Mouse (Mus musculus): ENCODE measurements around the gene Aldh1l1.
A peak's percentile ranks its signal among the peaks of the same experiment; 100 is the strongest.

Gene Aldh1l1

DNA sequence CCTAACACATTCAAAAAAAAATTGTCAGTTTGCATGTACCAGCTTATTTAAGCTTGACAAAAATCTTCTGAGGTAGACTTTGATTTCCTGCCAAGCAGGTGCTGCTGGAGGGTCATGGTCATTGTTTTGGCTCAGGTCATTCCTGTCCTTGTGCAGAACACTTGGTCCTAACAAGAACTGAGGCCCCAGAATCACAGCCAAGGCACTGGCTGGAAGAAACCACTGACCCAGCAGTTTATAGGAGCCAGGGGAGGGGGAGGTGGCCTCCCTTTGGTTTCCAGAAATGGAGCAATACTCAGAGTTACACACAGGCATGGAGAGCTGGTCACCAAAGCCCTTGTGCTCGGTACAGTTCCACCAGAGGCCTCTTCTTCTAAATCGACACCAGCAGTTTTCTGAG is 96.1 kb downstream of the Aldh1l1 start:
- DNase-seq (ENCODE audit: low read depth, low spot score) = no peak

DNA sequence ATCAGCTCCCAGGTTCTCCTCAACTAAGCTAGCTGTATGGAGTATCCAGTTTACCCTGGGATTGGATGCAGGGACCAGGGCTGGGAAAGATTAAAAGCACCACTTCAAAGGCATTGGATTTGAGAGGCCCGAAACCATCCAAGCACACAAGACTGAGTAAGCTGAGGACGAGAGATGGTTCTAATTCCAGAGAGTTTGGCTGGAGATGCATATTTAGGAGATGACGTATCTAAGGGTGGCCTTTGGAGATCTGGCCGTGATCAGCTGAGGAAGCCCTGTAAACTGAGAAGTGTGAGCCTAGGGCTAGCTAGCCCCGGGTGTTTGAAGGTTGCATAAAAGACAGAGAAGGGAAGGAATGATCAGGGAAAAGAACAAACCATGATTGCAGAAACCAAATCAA is 101.9 kb downstream of the Aldh1l1 start:
- no peak for DNase-seq (ENCODE audit: low read depth, low spot score)

DNA sequence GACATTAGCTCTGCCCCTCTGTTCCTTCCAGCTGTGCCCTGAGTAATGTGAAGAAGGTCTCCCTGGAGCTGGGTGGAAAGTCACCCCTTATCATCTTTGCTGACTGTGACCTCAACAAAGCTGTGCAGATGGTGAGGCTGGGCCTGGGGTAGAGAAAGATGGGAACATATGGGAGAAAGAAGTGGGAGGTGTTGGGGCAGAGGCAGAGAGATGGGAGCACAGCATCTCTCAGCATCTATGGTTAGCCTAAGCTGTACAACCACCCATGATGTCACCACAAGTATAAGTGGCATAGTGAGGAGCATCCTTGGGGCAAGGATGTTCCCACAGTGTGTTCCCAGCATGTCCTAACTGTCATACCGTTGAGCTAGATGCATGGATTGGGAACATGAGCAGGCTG is 104.5 kb downstream of the Aldh1l1 start:
- DNase-seq (ENCODE audit: low read depth, low spot score) = no peak

DNA sequence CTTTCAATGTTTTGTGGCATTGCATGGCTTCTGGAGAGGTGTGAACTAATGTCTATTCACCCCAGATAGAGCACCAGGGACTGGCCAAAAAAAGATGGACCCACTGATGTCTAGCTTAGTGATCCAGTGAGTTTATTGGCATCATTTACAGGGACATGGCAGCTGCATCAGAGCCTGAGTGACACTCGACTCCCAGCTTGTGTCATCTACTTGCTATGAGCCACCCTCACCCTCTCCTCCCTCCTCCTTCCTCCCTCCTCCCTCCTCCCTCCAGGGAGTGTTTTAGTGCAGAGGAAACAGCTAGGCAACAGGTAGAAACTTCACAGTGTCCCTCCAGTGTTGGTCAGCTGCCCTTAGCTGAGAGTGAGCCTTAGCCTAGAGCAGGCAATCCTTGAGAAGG is 108.7 kb downstream of the Aldh1l1 start:
- no peak for DNase-seq (ENCODE audit: low read depth, low spot score)

DNA sequence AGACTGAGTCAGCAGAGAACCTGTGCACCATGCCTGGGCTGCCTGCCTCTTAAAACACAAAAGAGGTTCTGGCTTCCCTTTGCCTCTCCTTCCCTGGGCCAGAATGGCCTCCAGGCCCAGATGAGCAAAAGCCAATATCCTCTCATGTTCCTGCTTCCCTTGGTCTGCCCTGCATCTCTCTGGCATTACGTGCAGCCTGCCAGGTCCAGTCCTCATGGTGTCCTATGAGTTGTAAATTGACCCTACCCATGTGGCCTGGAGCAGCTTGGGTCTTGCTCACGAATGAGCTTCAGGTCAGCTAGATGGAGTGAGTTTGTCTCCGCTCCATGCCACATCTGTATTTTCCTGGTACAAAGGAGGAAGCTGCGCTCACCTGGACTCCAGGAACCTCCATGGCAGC is 110.8 kb downstream of the Aldh1l1 start:
- no peak for DNase-seq (ENCODE audit: low read depth, low spot score)

DNA sequence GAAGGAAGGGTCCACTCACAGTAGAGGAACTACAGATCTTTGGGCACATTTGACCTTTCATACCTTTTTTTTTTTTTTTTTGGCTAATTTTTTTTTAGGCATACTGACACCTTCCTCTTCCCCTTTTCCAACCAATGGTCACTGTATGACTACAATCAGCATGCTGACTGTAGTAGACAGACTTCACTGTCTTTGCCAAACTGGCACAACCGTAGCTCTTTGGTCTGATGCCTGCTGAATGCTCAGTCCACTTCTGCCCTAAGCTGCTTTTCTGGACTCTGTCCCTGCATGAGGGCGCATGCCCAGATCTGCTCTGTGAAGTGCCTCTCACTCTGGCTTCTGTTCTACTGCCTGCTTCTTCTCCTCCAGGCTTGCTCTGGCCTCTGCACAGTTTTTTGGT is 111.4 kb downstream of the Aldh1l1 start:
- DNase-seq (ENCODE audit: low read depth, low spot score) = no peak

DNA sequence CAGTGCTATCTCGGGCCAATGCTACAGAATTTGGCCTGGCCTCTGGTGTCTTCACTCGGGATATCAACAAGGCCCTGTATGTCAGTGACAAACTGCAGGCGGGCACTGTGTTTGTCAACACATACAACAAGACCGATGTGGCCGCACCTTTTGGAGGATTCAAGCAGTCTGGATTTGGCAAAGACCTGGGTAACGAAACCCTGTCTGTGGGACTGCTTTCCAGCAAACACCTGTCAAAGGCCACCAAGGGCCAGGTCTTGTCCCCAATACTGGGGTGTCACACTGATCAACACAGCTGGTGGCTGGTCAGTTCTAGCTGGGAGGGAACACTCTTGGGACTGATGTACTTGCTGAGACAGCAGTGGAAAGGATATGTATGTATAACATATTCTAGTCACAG is 112.0 kb downstream of the Aldh1l1 start:
- no peak for DNase-seq (ENCODE audit: low read depth, low spot score)

DNA sequence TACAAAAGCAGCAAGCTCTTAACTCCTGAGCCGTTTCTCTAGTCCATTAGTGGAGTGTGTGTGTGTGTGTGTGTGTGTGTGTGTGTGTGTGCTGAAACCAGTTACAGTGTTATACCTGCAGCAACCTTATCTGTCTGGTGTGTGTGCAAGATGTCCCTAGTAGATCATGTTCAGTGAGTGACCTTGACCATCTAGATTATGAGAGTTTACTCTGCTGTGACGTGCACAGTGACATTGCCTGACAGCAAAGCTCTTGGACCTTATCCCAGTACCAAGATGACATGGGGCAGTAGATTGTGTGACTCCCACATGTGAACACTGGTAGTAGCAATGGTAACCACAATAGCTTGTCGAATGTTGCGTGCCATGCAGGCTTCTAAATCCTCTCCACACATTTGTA is 114.1 kb downstream of the Aldh1l1 start:
- DNase-seq (ENCODE audit: low read depth, low spot score) = no peak

DNA sequence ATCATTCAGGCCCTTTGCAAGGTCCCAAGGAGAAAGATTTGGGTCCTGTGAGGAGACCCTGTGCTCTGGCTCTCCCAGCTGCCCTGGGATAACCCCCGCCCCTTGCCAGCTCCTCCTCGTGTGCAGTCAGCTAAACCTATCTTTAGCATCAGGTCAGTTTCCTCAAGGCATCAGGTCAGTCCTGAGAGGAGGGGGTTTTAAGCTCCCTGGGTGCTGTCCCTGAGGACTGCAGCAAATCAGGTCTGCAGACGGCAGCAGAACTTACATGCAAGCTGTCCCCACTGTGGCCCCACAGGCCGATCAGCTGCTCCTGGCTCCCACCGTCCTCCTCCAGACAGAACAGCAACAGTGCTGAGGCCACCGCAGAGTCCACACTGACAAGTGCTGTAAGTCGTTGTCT is 115.5 kb downstream of the Aldh1l1 start:
- no peak for DNase-seq (ENCODE audit: low read depth, low spot score)

DNA sequence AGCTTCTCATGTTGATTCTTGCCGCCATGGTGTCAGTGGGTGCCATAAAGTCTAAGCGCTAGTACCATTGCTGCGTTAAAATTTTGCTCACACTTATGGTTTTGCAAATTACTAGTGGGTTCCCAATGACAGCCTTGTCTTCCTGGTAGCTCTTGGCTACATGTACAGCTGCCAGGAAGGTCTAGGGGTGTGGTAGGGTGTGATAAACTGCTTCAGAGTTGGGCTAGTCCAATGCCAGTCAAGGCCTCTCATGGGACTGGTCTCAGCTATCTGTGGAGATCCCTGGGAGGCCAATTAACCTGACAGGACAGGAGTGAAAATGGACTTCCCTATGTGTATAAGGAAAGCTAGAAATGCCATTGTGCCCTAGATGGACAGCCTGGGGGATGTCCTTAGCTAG is 116.1 kb downstream of the Aldh1l1 start:
- DNase-seq (ENCODE audit: low read depth, low spot score) = no peak

DNA sequence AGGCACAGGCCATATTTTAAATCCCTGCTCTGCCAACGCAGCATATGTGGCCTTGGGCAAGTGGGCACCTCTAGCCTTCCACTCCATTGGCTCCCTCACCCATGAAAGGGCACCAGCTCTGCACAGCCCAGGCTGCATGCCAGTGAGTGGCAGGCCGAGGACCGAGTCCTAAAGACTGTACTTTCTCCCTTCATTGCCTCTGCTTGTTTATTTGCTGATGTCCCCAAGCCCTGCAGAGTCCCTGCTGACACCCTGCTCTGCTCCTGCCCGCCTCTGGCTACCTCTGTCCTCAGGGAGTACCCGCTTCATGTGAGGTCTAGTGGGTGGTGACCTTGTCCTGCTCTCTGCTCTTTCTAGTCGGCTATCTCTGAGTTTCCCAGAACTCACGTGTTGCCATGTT is 116.9 kb downstream of the Aldh1l1 start:
- no peak for DNase-seq (ENCODE audit: low read depth, low spot score)

DNA sequence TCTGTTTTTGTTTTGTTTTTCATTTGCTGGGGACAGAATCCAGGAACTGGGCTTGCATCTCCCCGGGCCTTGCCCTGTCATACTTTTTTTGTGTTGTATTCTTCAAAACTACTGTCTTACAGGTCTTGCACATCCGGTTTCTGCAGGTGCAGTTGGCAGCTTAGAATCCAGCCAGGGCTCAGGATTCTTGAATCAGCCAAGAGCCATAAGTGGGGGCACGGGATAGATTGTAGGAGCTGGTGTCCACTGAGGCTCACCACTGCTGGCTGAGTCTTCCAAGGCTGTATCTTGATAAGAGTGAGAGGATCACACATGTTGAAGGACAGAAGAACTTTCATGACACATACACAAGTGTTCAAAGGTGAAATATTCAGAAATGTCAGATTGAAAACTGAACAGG is 117.9 kb downstream of the Aldh1l1 start:
- no peak for DNase-seq (ENCODE audit: low read depth, low spot score)

DNA sequence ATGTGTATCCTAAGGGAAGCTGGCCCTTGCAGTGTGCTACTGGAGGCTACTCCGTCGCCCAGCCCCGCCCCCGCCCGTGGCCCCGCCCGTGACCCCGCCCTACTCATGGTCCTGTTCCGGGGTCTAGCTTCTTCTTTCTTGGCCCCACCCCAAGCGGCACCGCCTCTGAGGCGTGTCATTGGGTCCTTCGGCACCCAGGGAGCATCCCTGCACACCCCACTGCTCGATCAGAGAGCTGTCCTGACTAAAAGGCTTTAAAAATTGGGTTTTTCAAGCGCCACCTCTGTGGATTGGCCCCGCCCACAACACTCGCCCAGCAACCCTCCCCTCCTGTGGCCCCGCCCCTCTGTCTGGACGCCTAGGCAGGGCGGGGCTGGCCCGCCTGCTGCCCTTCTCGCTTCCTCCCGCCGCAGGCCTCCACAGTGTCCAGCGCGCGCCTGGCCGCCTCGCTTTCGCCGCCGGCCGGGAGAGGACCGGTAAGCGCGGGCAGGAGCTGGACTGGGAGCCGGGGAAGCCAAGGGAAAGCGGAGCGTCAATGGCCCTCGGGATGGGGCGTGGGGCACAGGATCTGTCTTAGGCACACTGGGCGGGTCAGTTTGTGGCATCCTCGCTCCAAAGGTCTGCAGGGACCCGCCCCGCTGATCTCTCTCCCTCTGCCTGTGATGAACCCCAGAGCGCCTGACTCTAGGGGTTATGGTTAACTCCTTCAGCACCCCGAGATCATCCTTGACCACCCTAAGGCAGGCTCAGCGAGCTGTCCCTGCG is 118.5 kb downstream of the Aldh1l1 start, which contains the start of gene Slc41a3:
Slc41a3 (plus strand) TSS at position 193 of the 765 bp plus-strand sequence.
- peak; percentile 87 for DNase-seq (ENCODE audit: low read depth, low spot score)

DNA sequence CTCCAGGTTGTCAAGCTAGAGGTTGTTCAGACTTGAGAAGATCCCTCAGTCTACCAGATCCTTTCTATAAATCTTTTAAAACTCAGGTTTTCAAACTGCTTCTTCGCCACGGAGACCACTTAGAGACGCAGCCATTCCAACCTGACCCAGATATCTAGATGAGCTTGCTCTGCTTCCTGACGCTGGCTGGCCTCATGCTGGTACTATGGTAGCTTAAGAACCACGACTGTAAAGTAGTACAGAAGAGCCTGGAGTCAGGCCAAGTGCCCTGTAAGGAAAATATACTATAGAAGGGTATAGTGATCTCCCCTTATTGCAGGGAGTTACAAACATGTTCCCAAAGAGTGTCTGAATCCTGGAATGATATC is 119.1 kb downstream of the Aldh1l1 start:
- DNase-seq (ENCODE audit: low read depth, low spot score) = no peak

DNA sequence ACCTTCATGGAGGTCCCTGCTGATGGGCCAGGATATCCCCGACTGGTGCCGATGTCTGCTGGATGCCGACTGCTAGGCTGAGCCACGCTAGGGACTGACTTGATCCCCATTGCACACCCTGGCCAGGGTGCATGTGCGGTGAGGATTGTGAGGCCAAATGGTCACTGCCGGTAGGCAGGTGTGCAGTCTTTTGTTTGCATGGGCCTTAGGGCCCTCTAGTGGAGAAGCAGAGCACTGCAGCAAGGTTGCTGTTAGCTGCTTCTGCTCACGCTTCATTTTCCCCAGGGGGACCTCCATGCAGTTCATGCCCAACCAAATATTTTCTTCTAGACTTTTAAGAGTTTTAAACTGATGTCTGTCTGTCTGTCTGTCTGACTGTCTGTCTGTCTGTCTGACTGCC is 120.3 kb downstream of the Aldh1l1 start:
- DNase-seq (ENCODE audit: low read depth, low spot score) = peak; percentile 88

DNA sequence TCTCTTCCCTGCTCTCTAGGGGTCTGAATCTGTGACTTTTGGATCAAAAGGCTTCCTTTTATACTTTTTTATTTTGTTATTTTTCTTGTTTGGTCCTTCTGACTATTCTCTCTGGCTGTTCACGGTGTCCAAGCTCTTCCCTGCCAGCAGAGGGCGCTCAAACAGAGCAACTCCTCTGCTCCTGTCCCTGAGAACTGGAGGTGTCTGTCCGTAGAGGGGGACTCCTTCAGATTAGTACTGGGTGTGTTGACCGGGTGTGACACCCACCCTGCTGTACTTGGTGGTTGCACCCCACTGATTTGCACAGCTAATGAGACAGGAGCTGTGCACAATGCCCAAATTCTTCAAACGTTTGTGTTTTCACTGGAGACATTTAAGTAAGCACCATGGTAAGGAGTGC is 121.0 kb downstream of the Aldh1l1 start:
- DNase-seq (ENCODE audit: low read depth, low spot score) = peak; percentile 87

DNA sequence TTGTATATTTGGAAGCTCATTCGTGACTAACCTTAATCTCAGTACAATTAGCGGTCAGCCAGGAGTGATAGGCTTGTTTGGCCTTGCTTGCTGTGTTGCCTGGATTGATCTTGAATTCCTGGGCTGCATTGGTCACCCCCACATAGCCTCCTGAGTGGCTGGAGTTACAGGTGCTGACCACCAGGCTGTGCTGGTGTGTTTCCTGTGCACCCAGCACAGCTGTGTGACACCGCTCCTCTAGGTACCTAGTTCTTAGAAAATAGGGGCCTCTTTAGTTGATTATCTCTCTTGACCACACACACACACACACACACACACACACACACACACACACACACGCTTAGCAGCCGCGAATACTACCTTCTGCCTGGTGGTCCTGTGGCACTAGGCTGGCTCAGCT is 122.0 kb downstream of the Aldh1l1 start:
- peak; percentile 55 for DNase-seq (ENCODE audit: low read depth, low spot score)

DNA sequence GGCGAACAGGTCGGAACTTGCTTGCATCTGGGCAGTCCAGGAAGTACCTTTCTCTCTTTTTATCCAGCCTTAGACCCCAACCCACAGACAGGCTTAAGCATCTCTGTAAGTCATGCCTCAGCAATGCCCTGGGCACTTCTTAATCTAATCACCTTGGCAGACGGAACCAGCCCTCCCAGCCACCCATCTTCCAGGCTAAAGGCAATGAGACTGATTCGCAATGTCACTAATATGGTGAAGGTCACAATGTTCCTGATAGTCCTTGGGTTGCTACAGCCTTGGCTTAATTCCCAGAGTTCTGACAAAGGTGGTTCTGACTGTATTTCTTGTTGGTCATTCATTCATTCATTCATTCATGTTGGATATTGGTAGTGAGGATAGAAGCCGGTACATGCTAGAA is 124.0 kb downstream of the Aldh1l1 start:
- DNase-seq (ENCODE audit: low read depth, low spot score) = no peak

DNA sequence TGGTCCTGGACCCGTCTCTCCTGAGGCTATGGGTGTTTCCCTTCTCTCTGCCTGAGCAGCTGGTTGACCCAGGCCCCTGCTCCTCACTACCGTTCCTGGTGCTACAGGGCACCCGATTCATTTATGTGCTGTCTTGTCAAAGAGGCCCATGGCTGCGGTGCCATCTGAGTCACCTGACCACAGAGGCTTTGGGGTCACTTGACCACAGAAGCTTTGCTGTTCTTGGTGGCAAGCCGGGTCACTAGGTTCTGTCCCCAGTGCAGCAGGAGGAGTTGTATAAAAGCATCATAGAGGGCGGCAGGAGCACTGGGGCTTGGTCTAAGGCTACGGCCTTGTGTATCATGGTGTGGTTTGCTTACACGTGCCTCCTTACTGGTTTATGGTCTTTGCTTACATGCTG is 127.0 kb downstream of the Aldh1l1 start:
- no peak for DNase-seq (ENCODE audit: low read depth, low spot score)

DNA sequence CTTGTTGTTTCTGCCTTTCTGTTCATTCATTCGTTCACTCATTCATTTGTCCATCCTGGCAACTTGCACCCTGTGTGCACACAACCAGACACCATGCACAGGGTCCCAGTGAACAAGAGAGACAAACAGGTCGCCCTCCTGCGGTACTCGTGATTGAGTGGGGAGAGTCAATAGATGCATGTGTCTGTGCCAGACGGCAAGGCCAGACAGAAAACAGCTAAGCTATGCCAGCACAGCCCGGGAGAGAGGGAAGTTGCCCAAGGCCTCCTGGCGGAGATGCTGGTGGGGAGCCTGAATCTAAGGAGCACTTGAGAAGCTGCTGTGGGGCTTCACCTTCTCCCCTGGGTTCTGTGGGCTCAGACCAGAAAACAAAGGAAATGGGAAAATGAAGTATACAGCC is 129.1 kb downstream of the Aldh1l1 start:
- no peak for DNase-seq (ENCODE audit: low read depth, low spot score)

DNA sequence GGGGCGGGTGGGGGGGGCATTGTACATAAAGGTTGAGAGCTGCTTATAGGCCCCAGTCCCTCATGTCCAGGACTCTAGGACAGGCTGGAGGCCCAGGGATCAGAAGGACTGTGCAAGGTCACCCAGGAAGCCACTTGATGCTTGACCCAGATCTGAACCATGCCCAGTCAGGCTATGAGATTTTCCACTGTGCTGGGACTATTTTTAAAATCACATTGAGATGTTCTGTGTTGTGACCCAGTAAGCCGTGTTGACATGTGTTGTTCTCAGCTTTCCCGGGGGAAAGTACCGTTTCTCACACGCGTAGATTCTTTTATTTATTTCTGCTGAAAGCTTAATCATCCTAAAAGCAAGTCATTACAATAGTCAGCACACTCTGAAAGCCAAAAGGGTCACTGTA is 129.8 kb downstream of the Aldh1l1 start:
- no peak for DNase-seq (ENCODE audit: low read depth, low spot score)

DNA sequence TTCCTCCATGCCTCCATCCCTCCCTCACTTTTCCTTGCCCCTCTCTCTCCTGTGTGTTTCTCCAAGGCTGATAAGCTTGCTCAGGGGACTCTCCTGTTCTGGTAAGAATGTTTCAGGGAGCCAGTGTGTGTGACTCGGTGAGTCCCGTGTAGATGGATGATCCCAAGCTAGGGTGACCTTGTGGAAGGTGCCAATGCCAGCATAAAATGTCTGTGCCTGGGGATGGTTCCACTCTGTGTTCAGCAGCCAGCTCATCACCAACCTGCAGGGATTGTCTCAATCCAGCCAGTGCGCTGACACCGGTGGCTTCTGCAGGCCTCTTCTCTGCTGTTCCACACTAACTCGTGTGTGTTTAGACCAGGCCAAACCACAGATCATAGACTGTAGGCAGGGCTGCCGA is 130.3 kb downstream of the Aldh1l1 start:
- no peak for DNase-seq (ENCODE audit: low read depth, low spot score)

DNA sequence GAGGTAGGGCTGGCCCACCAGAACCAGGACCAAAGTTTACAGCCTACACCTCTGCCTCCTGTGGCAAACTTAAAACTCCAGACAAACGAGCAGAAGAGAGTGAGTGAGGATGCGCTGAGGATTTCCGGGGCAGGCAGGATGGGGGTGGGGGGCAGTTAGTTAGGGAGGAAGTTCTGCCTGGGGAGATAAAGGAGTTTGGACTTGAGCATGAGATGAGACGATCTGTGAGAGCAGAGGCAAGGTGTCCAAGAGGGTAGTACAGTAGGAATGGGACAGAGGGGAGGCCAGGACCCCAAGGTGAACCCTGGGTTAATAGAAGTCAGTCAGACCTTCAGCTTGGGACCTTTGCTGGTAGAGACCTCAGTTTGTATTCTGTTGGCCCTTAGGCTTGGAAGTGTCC is 132.0 kb downstream of the Aldh1l1 start:
- no peak for DNase-seq (ENCODE audit: low read depth, low spot score)
